Mouse (Mus musculus) granulocyte monocyte progenitor cell, adult 5-6 weeks (primary cell): Measurements from ENCODE around the gene Clp1. TPM values are rescaled to one million over a fixed set of nuclear protein-coding genes. Genes with fewer than 3 reads are reported as not detected.
A peak's percentile ranks its signal among the peaks of the same experiment; 100 is the strongest.

Source experiments
- ATAC-seq: replicated peaks from 2 replicates; pipeline ENCODE4 v1.8.0; 2016; ENCODE audit warnings: mild to moderate bottlenecking, moderate TSS enrichment, inconsistent platforms; ENCODE audit not compliant: poor library complexity, severe bottlenecking
- total RNA-seq, 2 experiments: library from RNA; stranded (forward) in 1 of 2; stranded (reverse) in 1 of 2; fragments of 200-712, 200-1000 nt in 1 of 2; fragments of >200 nt in 1 of 2; fragmentation: Nextera tagmentation in 1 of 2; gene quantifications; 2 replicates each; pipeline ENCODE4 v1.2.3; 2014 to 2017

Clp1 gene
- total RNA-seq (2014; fragmentation: Nextera tagmentation) (30.3 and 34.9 TPM in 2 replicates), total RNA-seq (2017) (31.3 and 40.1 TPM in 2 replicates)

- ATAC-seq: peak; percentile 96
Measured at GRCm38 (mm10) chr2:84727172-84727858, at the start of gene Clp1. Gene Clp1, minus strand, starts transcription at chr2:84727350.

GRCm38 (mm10) chr2:84775665-84776064 is 48.5 kb upstream of the Clp1 start:
- ATAC-seq: peak; percentile 52

- no peak for ATAC-seq
Measured at GRCm38 (mm10) chr2:84775241-84775640, 48.1 kb upstream of the Clp1 start, which contains the start of gene Serping1. Gene Serping1, minus strand, starts transcription at chr2:84775444.

GRCm38 (mm10) chr2:84774751-84775150 is 47.6 kb upstream of the Clp1 start:
- ATAC-seq: no peak

GRCm38 (mm10) chr2:84773195-84773594 is 46.0 kb upstream of the Clp1 start:
- no peak for ATAC-seq

GRCm38 (mm10) chr2:84772454-84772853 is 45.3 kb upstream of the Clp1 start:
- ATAC-seq: no peak

- no peak for ATAC-seq
Measured at GRCm38 (mm10) chr2:84770501-84770900, 43.4 kb upstream of the Clp1 start.

- ATAC-seq: no peak
Measured at GRCm38 (mm10) chr2:84762818-84763217, 35.7 kb upstream of the Clp1 start.

- ATAC-seq: no peak
Measured at GRCm38 (mm10) chr2:84762295-84762694, 35.1 kb upstream of the Clp1 start.

GRCm38 (mm10) chr2:84761840-84762239 is 34.7 kb upstream of the Clp1 start:
- no peak for ATAC-seq

GRCm38 (mm10) chr2:84761309-84761708 is 34.2 kb upstream of the Clp1 start:
- no peak for ATAC-seq

GRCm38 (mm10) chr2:84760777-84761176 is 33.6 kb upstream of the Clp1 start:
- no peak for ATAC-seq

GRCm38 (mm10) chr2:84758542-84759127 is 31.5 kb upstream of the Clp1 start:
- peak; percentile 85 for ATAC-seq

- peak; percentile 52; the same call in 1 of the 2 replicates for ATAC-seq
Measured at GRCm38 (mm10) chr2:84757026-84757682, 30.0 kb upstream of the Clp1 start.

- ATAC-seq: no peak
Measured at GRCm38 (mm10) chr2:84756245-84756644, 29.1 kb upstream of the Clp1 start.

- no peak for ATAC-seq
Measured at GRCm38 (mm10) chr2:84750115-84750514, 23.0 kb upstream of the Clp1 start.

- no peak for ATAC-seq
Measured at GRCm38 (mm10) chr2:84744126-84744525, 17.0 kb upstream of the Clp1 start.

- ATAC-seq: peak; percentile 48
Measured at GRCm38 (mm10) chr2:84743561-84743960, 16.4 kb upstream of the Clp1 start, which contains the start of gene Gm19426. Gene Gm19426, minus strand, starts transcription at chr2:84743655.

GRCm38 (mm10) chr2:84742451-84743283 is 15.5 kb upstream of the Clp1 start:
- ATAC-seq: 0 out of 2 replicates have a peak, but pooled peaks have one; percentile 10

- ATAC-seq: no peak
Measured at GRCm38 (mm10) chr2:84741841-84742450, 14.8 kb upstream of the Clp1 start.
